Mouse (Mus musculus): ENCODE measurements around the gene Chchd6. TPM values are rescaled to one million over a fixed set of nuclear protein-coding genes. Genes with fewer than 3 reads are reported as not detected.

Gene Chchd6
- polyA plus RNA-seq, 1 experiment from 2014 or later, result 164 TPM

DNA sequence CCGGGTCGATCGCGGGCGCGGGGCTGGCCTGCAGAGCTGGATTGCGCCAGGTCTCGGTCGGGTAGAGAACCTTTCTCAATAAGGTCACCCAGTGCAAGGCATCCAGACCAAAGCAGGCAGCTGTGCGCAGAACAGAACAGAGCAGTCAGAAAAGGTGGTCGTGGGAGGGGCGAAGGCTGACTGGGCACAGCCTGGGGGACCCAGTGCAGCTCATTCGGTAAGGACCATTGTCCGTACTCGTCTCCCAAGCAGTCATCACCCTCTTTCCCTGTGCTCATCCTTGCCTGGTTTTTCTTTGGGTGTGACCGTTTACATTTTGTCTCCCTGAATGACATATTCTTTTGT lies 232.4 kb downstream of the Chchd6 start:
- Histone ChIP-seq H3K27me3 (ENCODE audit: control insufficient read depth, insufficient read depth, low read length) (no peaks in the 10 kb centered on the region), H3K4me2 (ENCODE audit: low read length) (peak overlapping the region; percentile 76), H3K9me3 (ENCODE audit: control insufficient read depth, low read length) (peaks cover 6% of the 10 kb centered on the region), H3K4me3 (replicated peaks; ENCODE audit: low read depth, low read length) (peak overlapping the region; percentile 100), H3K36me3 (ENCODE audit: control insufficient read depth, insufficient read depth, low read length) (no peaks in the 10 kb centered on the region), H3K9ac (replicated peaks; ENCODE audit: low read length) (peak overlapping the region; percentile 99), H3K4me1 (ENCODE audit: control insufficient read depth, insufficient read depth, low read length) (peaks cover 38% of the 10 kb centered on the region), H3K27ac (replicated peaks; ENCODE audit: low read depth, low read length) (peak overlapping the region; percentile 72)
- 3% methylated on average over 16 of the region's 16 CpGs for WGBS
- DNase-seq (no peak), ATAC-seq (ENCODE audit: low FRiP score, low TSS enrichment) (no peak)

DNA sequence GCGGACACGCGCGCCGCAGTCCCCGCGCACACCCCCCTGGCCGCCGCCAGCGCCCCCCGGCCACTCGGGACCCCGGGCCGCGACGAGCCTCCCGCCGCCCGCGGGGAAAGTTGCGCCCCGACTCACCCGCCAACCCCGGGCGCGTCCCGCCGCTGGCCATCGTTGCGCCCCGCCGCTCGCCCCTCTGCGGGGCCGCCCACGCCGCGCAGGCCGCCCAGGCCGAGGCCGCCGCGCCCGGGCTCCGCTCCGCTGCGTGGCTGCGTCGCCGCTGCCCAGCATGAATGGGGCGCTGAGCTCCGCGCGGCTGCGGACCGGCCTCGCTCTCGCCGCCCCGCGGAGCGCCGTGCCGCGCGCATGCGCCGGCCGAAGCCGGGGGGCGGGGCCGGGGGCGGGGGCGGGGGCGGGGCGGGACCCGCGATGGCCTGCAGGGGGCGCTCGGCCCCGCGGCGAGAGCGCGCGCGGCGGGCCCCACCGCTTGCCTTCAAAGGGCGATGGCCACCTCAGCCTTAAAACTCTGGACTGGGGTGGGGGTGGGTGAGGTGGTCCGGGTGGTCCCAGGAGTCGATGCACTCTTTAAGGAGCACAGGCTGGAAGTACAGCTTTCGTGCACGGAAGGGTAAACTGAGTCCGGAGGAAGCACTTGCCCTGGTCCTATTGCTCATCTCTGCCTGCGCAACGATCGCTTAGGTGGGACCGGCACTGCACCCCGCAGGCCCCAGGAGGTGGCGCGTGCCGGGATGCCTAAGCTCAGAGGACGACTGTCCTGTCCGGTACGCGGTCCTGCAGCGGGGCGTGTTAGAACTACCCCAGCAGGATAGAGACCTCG lies 233.0 kb downstream of the Chchd6 start, which contains the start of gene Plxna1:
Gene Plxna1, minus strand, starts transcription at position 340 of the 826 bp plus-strand sequence.
- Histone ChIP-seq H3K27me3 (ENCODE audit: control insufficient read depth, insufficient read depth, low read length) (no peaks in the 10 kb centered on the region), H3K4me3 (replicated peaks; ENCODE audit: low read depth, low read length) (peak within 1 kb of the TSS; percentile 100), H3K27ac (replicated peaks; ENCODE audit: low read depth, low read length) (peak within 1 kb of the TSS; percentile 87), H3K4me2 (ENCODE audit: low read length) (peak within 1 kb of the TSS; percentile 76), H3K9ac (replicated peaks; ENCODE audit: low read length) (peak within 1 kb of the TSS; percentile 99), H3K4me1 (ENCODE audit: control insufficient read depth, insufficient read depth, low read length) (peaks cover 41% of the 10 kb centered on the region), H3K9me3 (ENCODE audit: control insufficient read depth, low read length) (peaks cover 2% of the 10 kb centered on the region), H3K36me3 (ENCODE audit: control insufficient read depth, insufficient read depth, low read length) (no peaks in the 10 kb centered on the region)
- peak; percentile 90 for DNase-seq
- 1% methylated on average over 85 of the region's 110 CpGs for WGBS
- ATAC-seq (ENCODE audit: low FRiP score, low TSS enrichment), result peak; percentile 84

DNA sequence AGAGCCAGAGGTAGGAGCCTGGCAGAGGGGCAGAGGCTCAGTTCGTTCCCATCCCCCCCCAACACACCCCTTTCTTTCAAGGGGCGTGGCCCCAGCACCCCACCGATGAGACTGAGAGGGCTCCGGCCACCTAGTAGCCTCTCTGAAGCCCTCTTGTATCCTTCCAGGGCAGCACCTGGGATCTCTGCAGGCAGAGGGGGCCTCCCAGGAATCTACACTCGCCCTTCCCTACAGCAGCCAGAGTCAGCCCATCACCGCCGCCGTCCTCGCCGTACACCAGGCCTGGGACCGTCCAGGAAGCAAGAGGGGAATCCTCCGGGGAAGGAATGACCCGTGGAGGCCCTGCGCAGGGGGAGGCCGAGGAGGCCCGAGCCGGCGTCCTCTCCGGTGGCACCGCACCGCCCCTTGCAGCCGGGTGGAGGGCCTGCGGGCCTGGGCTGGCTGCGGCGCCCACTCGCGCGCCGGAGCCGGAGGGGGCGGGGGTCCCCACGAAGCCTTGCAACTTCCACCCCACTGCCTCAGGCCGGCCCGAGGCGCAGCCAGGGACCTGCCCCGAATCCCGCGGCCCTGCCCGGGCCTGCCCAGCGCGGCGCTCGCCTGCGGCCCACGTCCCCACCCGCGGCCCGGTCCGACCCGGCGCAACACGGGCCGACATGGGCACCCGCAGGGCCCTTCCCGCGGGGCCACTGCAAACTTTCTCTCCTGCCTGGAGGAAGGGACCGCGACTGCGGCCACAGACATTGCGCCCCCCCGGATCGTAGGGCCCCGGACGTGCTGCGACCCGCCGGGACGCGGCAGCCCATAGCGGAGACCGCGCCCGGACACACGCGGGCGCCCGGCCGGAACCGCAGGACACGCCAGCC lies 233.8 kb downstream of the Chchd6 start:
- peaks cover 47% of the 10 kb centered on the region for H3K4me1 ChIP-seq (ENCODE audit: control insufficient read depth, insufficient read depth, low read length)
- H3K36me3 ChIP-seq (ENCODE audit: control insufficient read depth, insufficient read depth, low read length), result peaks cover 8% of the 10 kb centered on the region
- ATAC-seq (ENCODE audit: low FRiP score, low TSS enrichment) (peak; percentile 41), DNase-seq (peak; percentile 70)
- H3K4me2 ChIP-seq (ENCODE audit: low read length), result peak overlapping the region; percentile 76
- no peaks in the 10 kb centered on the region for H3K9me3 ChIP-seq (ENCODE audit: control insufficient read depth, low read length)
- under 1% methylated on average over 75 of the region's 80 CpGs for WGBS
- peak overlapping the region; percentile 99 for H3K9ac ChIP-seq (replicated peaks; ENCODE audit: low read length)
- H3K27me3 ChIP-seq (ENCODE audit: control insufficient read depth, insufficient read depth, low read length), result no peaks in the 10 kb centered on the region
- H3K4me3 ChIP-seq (replicated peaks; ENCODE audit: low read depth, low read length), result peak overlapping the region; percentile 100
- peak overlapping the region; percentile 87 for H3K27ac ChIP-seq (replicated peaks; ENCODE audit: low read depth, low read length)

GRCm38 (mm10) chr6:89360709-89361417 lies 234.6 kb downstream of the Chchd6 start:
- WGBS, result 32% methylated on average over 8 of the region's 8 CpGs
- ATAC-seq (ENCODE audit: low FRiP score, low TSS enrichment), result no peak
- Histone ChIP-seq H3K4me3 (replicated peaks; ENCODE audit: low read depth, low read length) (peak overlapping the region; percentile 100), H3K4me1 (ENCODE audit: control insufficient read depth, insufficient read depth, low read length) (peaks cover 55% of the 10 kb centered on the region), H3K27me3 (ENCODE audit: control insufficient read depth, insufficient read depth, low read length) (no peaks in the 10 kb centered on the region), H3K9me3 (ENCODE audit: control insufficient read depth, low read length) (no peaks in the 10 kb centered on the region), H3K27ac (replicated peaks; ENCODE audit: low read depth, low read length) (peak overlapping the region; percentile 87), H3K4me2 (ENCODE audit: low read length) (peak overlapping the region; percentile 76), H3K9ac (replicated peaks; ENCODE audit: low read length) (peak overlapping the region; percentile 99), H3K36me3 (ENCODE audit: control insufficient read depth, insufficient read depth, low read length) (peaks cover 16% of the 10 kb centered on the region)
- DNase-seq, result no peak

GRCm38 (mm10) chr6:89359771-89360708 lies 235.4 kb downstream of the Chchd6 start:
- Histone ChIP-seq H3K27me3 (ENCODE audit: control insufficient read depth, insufficient read depth, low read length) (no peaks in the 10 kb centered on the region), H3K9ac (replicated peaks; ENCODE audit: low read length) (peak overlapping the region; percentile 99), H3K27ac (replicated peaks; ENCODE audit: low read depth, low read length) (peak overlapping the region; percentile 43), H3K4me3 (replicated peaks; ENCODE audit: low read depth, low read length) (peak overlapping the region; percentile 100), H3K4me2 (ENCODE audit: low read length) (peak overlapping the region; percentile 76), H3K36me3 (ENCODE audit: control insufficient read depth, insufficient read depth, low read length) (peaks cover 24% of the 10 kb centered on the region), H3K9me3 (ENCODE audit: control insufficient read depth, low read length) (no peaks in the 10 kb centered on the region), H3K4me1 (ENCODE audit: control insufficient read depth, insufficient read depth, low read length) (peaks cover 64% of the 10 kb centered on the region)
- peak; percentile 33 for DNase-seq
- no peak for ATAC-seq (ENCODE audit: low FRiP score, low TSS enrichment)
- WGBS, result 41% methylated on average over 20 of the region's 20 CpGs

GRCm38 (mm10) chr6:89359192-89359591 lies 236.3 kb downstream of the Chchd6 start:
- ATAC-seq (ENCODE audit: low FRiP score, low TSS enrichment), result no peak
- Histone ChIP-seq H3K4me2 (ENCODE audit: low read length) (peak overlapping the region; percentile 76), H3K27me3 (ENCODE audit: control insufficient read depth, insufficient read depth, low read length) (no peaks in the 10 kb centered on the region), H3K9ac (replicated peaks; ENCODE audit: low read length) (peak overlapping the region; percentile 99; the same call in 1 of the 2 replicates), H3K4me3 (replicated peaks; ENCODE audit: low read depth, low read length) (peak overlapping the region; percentile 100), H3K9me3 (ENCODE audit: control insufficient read depth, low read length) (no peaks in the 10 kb centered on the region), H3K27ac (replicated peaks; ENCODE audit: low read depth, low read length) (peak overlapping the region; percentile 43; the same call in 1 of the 2 replicates), H3K36me3 (ENCODE audit: control insufficient read depth, insufficient read depth, low read length) (peaks cover 33% of the 10 kb centered on the region), H3K4me1 (ENCODE audit: control insufficient read depth, insufficient read depth, low read length) (peaks cover 72% of the 10 kb centered on the region)
- DNase-seq, result no peak
- 75% methylated on average over 3 of the region's 3 CpGs for WGBS

- no peak overlapping the region for H3K27ac ChIP-seq (replicated peaks; ENCODE audit: low read depth, low read length)
- H3K9ac ChIP-seq (replicated peaks; ENCODE audit: low read length), result no peak overlapping the region; the same call in 1 of the 2 replicates
Measured at GRCm38 (mm10) chr6:89355661-89356060, 239.8 kb downstream of the Chchd6 start.

More at GRCm38 (mm10) chr6:89355661-89356060, 239.8 kb downstream of the Chchd6 start:
- WGBS, result 22% methylated on average over 7 of the region's 7 CpGs
- no peaks in the 10 kb centered on the region for H3K27me3 ChIP-seq (ENCODE audit: control insufficient read depth, insufficient read depth, low read length)
- no peaks in the 10 kb centered on the region for H3K9me3 ChIP-seq (ENCODE audit: control insufficient read depth, low read length)
- peaks cover 90% of the 10 kb centered on the region for H3K4me1 ChIP-seq (ENCODE audit: control insufficient read depth, insufficient read depth, low read length)
- H3K36me3 ChIP-seq (ENCODE audit: control insufficient read depth, insufficient read depth, low read length), result peaks cover 61% of the 10 kb centered on the region
- peak overlapping the region; percentile 15 for H3K4me2 ChIP-seq (ENCODE audit: low read length)
- no peak for DNase-seq
- H3K4me3 ChIP-seq (replicated peaks; ENCODE audit: low read depth, low read length), result no peak overlapping the region
- no peak for ATAC-seq (ENCODE audit: low FRiP score, low TSS enrichment)
